Mouse (Mus musculus): ENCODE data around the gene Sptbn1.

Sptbn1 gene

DNA sequence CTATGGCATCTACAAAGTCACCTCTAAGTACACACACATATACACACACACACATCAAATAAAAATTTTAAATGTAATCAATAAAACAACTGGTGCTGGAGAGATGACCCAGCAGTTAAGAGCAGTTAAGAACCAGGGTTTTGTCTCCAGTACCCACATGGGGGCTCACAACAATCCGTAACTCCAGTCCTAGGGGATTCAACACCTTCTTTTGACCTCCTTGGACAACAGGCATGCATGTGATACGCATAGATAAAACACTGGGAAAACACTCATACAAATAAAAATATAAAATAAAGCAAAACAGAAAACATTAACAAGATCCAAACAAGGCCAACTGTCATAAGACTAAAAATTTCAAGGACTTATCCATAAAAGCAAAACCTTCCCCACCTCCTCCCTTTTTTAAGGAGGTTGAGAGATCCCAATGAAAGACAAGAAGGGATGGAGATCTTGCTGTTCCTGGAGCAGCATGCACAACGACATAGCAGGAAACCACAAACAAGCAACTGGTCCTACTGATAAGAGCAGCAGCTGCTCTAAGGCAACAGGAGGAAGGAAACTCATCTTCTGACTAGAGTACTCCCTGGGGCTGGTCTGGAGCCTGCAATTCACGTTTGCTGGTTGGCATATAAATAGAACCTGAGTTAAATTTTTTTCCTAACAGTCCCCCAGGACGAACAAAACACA, 102.0 kb downstream of the Sptbn1 start:
- no peak for DNase-seq

DNA sequence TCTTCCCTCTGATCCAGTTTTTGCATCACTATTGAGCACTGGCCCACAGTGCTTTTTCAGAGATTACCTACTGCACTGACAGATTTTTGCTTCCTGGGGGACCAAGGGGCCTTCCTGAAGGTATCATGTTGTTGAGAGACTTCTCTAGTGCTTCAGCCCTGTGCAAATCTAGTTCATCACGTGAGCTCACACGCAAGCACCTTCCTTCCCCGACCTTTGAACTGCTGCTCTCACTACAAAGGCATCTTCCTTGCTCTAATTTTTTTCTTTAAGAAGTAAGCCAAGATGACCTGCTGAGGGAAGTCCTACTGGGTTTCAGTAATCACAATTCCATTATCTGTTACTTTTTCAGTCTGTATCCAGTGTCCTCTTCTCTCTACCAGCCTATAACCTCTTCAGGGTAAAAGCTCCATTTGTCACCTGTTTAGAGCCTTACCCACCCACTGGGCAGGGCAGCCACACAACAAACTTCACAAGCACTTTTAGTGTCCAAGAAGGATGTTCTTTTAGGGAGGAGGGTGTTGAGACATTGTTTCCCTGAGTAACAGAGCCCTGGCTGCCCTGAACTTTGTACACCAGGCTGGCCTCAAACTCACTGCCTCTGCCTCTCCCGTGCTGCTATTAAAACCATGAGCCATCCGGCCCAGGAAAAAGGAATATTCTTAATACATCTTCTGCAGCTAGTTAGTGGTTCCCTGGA, 103.3 kb downstream of the Sptbn1 start:
- DNase-seq: no peak

DNA sequence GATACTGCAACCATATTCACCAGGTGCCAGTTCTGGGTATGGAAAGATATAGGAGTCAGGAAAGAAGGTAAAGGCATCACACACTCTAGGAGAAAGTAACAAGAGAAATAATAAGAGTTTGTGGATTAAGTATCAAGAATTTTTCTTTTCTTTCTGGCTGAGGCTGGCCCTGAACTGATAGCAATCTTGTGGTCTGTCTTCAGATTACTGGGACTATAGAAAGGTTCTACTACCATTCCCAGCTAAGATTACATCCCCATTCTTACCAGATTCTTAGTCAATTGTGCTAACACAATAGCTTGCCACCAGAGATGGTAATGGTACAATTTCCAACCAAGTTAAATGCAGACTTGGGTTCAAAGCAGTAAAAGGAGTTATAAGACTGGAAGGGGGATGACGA, 104.1 kb downstream of the Sptbn1 start:
- no peak for DNase-seq

DNA sequence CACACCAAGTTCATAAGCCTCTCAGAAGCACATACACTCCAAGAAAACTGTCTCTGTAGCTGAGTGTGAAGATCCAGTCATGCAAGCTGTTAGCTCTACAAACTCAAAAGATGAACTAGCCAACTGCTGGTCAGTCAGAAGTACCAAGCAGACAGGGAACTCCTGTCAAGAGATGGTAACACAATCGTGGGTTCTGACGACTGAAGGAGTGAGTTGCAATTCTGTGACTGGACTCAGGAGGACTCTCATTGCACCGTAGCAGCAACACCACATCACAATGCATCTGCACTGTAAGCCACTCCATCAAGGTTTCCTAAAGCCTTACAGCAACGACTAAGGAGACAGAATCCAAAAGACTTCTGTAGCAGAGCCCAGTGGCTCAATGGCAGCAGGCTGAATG, 104.9 kb downstream of the Sptbn1 start:
- DNase-seq: no peak

DNA sequence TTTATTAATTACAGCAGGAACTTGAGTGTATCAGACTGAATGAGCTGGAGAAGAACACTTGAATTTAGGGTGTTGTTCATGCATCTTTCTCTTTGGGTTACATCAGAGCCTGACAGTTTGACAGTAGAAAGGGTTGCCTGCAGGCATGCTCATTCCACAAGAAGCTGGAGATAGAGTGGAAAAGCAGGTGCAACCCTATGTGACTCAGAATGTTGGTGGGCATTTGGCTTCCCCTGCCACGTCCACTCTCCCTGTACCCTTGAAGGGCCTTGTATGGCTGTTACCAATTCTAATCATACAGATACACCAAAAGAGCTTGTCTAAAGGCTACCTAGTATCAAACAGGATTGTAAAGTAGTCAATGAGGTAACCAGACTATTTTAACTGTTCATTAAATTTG, 106.2 kb downstream of the Sptbn1 start:
- DNase-seq: no peak

DNA sequence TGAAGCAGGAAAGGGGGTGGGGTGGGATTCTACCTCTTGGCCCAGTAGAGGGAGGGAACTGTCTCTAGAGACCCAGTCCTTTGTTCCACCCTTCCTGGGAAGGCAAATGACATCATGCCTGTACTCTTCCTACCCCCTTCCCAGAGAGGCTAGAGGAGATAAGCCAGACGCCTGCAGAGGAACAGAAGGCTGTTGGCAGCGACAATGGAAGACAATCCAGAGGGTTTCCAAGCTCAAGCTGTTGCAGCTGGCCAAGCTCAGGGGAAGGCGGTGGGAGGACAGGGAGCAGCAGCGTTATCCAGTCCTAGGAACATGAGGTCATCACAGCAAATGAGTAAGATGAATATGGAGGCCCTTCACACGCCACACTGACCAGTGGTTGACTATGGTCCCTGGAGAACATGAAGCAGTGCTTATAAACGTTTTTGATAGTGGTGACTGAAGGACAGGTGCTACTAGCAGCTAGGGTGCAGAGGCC, 106.8 kb downstream of the Sptbn1 start:
- peak; percentile 79 to 87 for DNase-seq

- DNase-seq: no peak
Measured at GRCm38 (mm10) chr11:30160625-30161172, 107.3 kb downstream of the Sptbn1 start.

DNA sequence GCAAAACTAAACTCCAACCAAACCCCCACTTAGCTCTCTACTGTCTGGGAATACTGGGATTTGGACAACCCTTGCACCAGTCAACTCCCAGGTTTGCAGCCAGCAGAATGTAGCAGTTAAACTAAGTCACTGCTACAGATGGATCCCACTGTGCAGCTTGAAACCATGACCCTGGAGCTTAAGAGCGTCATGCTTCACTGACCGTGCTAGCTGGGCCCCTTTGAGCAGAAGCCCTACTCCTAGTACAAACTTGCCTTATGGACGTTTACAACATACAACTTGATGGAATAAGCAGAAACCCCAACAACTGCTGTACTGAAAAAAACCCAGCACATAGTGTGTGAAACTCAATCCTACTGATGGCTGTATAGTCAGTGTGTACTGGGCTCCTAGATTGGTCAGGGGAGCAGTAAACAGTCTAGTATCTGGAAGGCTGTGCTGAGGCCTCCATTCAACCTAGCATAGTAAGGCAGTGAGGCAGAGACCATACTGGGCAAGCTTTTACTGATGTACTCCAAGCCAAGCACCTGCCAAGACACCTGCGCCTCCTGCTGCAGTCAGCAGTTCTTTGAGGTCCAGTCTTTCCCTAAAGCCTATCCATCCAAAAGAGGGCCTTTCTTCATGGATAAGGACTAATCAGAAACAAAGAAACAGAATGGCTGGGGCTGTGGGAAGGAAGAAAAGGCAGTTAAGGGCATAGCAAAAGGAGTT, 108.3 kb downstream of the Sptbn1 start:
- DNase-seq: peak; percentile 51 to 66

DNA sequence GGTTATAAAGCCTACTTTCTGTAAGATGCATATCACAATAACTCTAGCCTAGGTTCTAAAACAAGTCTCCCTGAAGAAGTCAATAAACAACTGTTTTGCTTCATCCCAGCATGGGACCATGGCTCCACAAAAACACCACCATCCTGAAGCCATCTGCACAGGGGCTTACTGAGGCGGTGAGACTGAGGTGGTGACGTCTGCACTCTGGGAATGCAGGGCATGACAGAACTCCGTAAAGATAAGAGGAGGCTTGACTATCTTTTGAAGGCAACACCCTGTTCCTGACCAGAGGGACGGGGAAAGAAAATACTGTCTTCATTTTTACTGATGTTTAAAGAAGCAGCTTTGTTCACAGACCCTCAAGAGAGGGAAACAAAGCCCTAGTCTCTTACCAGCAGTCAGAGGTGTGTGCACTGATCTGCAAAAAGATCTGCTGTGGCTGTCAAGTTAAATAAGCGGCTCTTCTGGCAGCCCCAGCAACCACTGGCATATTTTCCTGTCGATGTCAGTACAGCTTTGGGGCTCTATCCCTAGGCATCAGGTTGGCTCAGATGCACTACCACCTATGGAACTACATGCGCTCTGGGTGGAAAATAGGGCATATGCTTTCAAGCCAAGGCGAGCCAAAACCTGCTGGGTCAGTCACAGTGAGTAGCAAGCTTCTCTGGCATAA, 109.8 kb downstream of the Sptbn1 start:
- peak; percentile 78 to 85 for DNase-seq

GRCm38 (mm10) chr11:30155887-30156286, 112.1 kb downstream of the Sptbn1 start:
- peak in 1 of 2 experiments; percentile 32 for DNase-seq

DNA sequence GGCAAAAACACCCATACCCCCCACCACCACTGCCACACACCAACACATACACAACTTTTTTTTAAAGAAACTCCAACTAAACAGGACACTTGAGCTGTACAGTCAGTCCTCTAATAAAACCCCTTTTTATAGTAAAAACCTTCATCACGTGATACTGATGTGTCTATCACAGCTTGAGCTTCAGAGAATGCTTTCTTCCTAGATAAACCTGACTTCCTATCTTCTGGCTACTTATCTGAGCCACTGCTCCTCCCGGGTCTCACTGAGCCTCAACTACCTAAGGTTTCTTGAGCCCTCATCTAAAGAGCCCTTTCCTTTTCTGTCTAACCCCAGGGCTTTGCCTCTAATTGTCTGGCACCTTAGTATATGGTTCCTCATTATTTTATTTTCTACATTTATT, 113.0 kb downstream of the Sptbn1 start:
- no peak for DNase-seq

DNA sequence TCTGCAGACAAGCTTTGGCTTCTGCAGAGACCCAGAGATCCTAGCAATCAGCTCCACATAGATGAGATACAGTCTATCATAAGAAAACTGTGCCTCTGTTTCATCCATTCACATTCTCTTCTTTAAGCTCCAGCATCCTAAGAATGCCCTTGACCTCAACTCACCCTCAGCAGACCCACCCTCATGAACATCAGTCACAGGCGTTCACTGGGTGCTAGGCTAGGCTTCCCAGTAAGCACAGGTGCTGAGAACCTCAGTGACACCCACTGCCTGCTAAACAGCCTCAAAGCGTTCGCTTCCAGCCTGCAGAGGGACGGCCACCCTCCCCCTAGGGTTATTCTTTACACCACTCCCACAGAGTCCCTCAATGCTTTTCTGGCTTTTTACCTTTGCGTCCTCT, 119.1 kb downstream of the Sptbn1 start:
- DNase-seq: no peak

DNA sequence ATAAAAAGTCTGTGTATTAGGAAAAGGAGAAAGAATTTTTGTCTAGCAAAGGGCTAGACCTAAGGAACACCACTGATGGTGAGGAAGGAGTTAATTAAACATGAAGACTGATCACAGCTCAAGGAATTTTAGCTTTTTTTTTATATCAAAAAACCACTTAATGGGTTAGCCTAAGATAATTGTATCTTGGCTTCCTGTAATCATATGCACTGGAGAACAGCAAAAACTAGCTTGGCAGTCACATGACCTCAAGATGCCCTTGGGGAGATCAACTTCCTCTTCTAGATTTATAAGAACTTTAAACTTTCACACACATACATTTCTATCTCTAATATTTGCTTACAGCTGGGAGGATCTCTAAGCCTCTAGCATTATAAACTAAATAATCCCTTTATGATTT, 119.6 kb downstream of the Sptbn1 start:
- no peak for DNase-seq

- no peak for DNase-seq
Measured at GRCm38 (mm10) chr11:30147882-30148281, 120.1 kb downstream of the Sptbn1 start.

- no peak for DNase-seq
Measured at GRCm38 (mm10) chr11:30143090-30143489, 124.9 kb downstream of the Sptbn1 start.

DNA sequence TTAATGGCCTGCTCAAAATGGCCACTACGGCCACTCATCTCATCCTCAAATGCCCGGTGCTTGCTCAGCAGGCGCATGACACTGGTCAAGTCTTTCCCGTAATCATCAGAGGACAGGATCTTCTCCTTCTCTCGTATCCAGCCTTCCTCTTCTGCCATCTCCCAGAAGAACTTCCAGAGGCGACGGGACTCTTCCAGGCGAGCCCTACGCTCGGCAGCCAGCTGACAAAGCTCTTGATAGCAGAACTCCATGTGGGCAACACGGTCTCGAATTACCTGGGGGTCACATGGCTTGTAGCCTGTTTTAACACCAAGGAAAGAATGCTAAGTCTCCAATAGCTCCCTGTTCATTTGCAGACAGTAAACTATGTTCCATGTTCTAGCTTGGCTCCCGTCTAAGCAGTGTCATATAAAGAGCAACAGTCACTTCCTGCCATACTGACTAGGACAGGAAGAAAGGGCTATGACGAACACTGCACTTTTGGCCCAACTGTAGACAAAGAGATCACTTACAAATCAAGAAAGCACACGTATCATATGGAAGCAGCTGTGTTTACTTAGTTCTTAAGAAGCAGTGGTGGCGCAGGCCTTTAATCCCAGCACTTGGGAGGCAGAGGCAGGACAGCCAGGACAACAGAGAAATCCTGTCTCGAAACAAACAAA, 128.7 kb downstream of the Sptbn1 start:
- no peak for DNase-seq

GRCm38 (mm10) chr11:30137081-30137480, 130.9 kb downstream of the Sptbn1 start:
- DNase-seq: peak in 1 of 2 experiments; percentile 29

DNA sequence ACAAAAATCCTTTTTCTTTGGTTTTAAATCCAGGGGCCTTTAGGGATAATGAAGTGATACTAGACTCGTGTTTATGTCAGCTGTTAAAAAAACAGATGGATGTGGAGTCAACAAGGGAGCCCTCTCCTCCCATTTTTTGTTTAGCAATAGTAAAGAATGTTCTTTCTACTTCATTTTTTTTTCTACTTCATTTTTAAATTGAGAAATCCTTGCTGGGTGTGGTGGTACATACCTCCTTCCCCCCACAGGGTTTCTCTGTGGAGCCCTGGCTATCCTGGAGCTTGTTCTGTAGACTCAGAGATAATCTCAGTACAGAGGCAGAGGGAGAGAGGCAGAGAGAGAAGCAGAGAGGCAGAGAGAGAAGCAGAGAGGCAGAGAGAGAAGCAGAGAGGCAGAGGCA, 133.9 kb downstream of the Sptbn1 start:
- DNase-seq: no peak

GRCm38 (mm10) chr11:30132581-30132980, 135.4 kb downstream of the Sptbn1 start:
- DNase-seq: no peak

- DNase-seq: no peak
Measured at GRCm38 (mm10) chr11:30131640-30132039, 136.3 kb downstream of the Sptbn1 start.

- no peak for DNase-seq
Measured at GRCm38 (mm10) chr11:30129339-30129738, 138.6 kb downstream of the Sptbn1 start.

DNA sequence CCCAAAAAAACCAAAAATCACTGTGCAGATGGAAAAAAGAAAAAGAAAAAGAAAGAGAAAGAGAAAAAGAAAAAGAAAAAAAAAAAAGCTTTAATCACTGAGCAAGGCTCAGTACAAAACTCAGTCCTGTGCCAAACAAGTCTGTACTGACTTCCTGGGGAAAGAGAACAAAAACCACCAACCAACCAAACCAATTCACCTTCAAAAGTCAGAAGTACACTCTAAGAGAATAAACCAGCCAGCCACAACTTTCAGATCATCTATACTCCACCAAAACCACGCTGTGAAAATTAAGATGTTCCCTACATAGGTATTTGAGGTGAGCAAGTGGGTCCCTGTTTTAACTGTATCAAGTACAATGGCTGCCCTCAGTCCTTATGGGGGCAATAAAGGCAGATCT, 141.1 kb downstream of the Sptbn1 start:
- DNase-seq: no peak

Measured in cerebellum, adult 18-20 months (tissue).